Mouse (Mus musculus): Measurements from ENCODE around the gene Setd3. TPM values are rescaled to one million over a fixed set of nuclear protein-coding genes. Genes with fewer than 3 reads are reported as not detected.

Setd3 gene
- total RNA-seq, 2 experiments from 2014 or later = 101 to 127 TPM

- no peak for DNase-seq (ENCODE audit: low spot score in 2 of 2)
Observed at GRCm38 (mm10) chr12:108087489-108087888, 91.6 kb downstream of the Setd3 start.

- no peak for DNase-seq (ENCODE audit: low spot score in 2 of 2)
Observed at GRCm38 (mm10) chr12:108078122-108078752, 100.9 kb downstream of the Setd3 start.

- no peak for DNase-seq (ENCODE audit: low spot score in 2 of 2)
Observed at GRCm38 (mm10) chr12:108072907-108073306, 106.2 kb downstream of the Setd3 start.

GRCm38 (mm10) chr12:108070685-108071662 lies 108.1 kb downstream of the Setd3 start:
- no peak for DNase-seq (ENCODE audit: low spot score in 2 of 2)

- no peak for DNase-seq (ENCODE audit: low spot score in 2 of 2)
Observed at GRCm38 (mm10) chr12:108069504-108069903, 109.6 kb downstream of the Setd3 start.

- DNase-seq (ENCODE audit: low spot score in 2 of 2) = no peak
Observed at GRCm38 (mm10) chr12:108067811-108068375, 111.2 kb downstream of the Setd3 start.

GRCm38 (mm10) chr12:108067231-108067630 lies 111.9 kb downstream of the Setd3 start:
- no peak for DNase-seq (ENCODE audit: low spot score in 2 of 2)

GRCm38 (mm10) chr12:108064396-108064998 lies 114.6 kb downstream of the Setd3 start:
- no peak for DNase-seq (ENCODE audit: low spot score in 2 of 2)

GRCm38 (mm10) chr12:108063986-108064385 lies 115.1 kb downstream of the Setd3 start:
- DNase-seq (ENCODE audit: low spot score in 2 of 2) = no peak

GRCm38 (mm10) chr12:108062137-108062536 lies 117.0 kb downstream of the Setd3 start:
- no peak for DNase-seq (ENCODE audit: low spot score in 2 of 2)

- no peak for DNase-seq (ENCODE audit: low spot score in 2 of 2)
Observed at GRCm38 (mm10) chr12:108061661-108062060, 117.5 kb downstream of the Setd3 start.

Other genes starting within 250 kb of the Setd3 start
- gene Bcl11b, start 175.7 kb downstream of the Setd3 start, total RNA-seq (2021) = under 1 TPM; 0.13 to 0.61 TPM
- gene Ccnk, start 265 bp upstream of the Setd3 start, total RNA-seq (2021) = 10 to 100 TPM; 29.2 to 31.1 TPM
- gene Ccdc85c, start 96.1 kb upstream of the Setd3 start, total RNA-seq (2021) = 10 to 100 TPM; 21.3 to 22.9 TPM
- 1 to 10 TPM in 1 of 2 experiments, under 1 TPM in 1; 0.89 to 1.4 TPM for gene Hhipl1, start 127.0 kb upstream of the Setd3 start, total RNA-seq (2021)
- 1 to 10 TPM; 1.7 to 2.1 TPM for gene Cyp46a1, start 155.1 kb upstream of the Setd3 start, total RNA-seq (2021)
- 10 to 100 TPM; 19.7 to 19.9 TPM for gene Eml1, start 191.6 kb upstream of the Setd3 start, total RNA-seq (2021)

Measured in adrenal gland, adult 18-20 months (tissue).